Mouse (Mus musculus): Measurements from ENCODE around the gene Hjurp. TPM values are rescaled to one million over a fixed set of nuclear protein-coding genes. Genes with fewer than 3 reads are reported as not detected.
"Not testable (repeated sequence)": the region's sequence is repeated elsewhere in the genome, so short reads cannot be mapped to it uniquely, and the experiment has no call there.

The Hjurp gene
- polyA plus RNA-seq, 1 experiment from 2014 or later, result 118 TPM

DNA sequence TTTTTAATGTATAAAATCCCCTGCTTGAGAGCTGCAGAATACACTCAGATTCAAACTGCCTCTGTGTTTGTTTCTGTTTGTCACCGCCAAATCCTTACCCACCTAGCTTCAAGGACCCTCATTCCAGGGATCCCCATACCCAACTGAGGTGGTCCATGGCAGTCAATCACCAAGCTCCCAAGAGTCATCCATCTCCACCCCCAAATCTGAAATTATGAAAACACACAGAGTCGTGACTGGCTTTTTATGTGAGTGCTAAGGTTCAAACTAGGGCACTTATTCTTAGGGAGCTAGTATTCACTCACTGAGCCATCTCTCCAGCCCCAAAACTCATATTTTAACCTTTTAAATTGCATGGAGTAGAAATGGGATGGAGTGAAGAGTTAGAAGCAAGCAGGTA is 52.1 kb downstream of the Hjurp start:
- not testable (repeated sequence) for ATAC-seq (replicated peaks; ENCODE audit: insufficient number of reproducible peaks, low FRiP score, low TSS enrichment); H3K36me3 ChIP-seq (ENCODE audit: control insufficient read depth, insufficient read depth, low read length); H3K4me2 ChIP-seq; H3K27ac ChIP-seq (ENCODE audit: low read depth, low read length); H3K4me1 ChIP-seq (ENCODE audit: control insufficient read depth, insufficient read depth, low read length); H3K4me3 ChIP-seq (ENCODE audit: low read depth, low read length); H3K9ac ChIP-seq (ENCODE audit: low read depth, low read length); H3K27me3 ChIP-seq (ENCODE audit: control insufficient read depth, insufficient read depth, low read length)
- 49% methylated on average over 2 of the region's 2 CpGs for WGBS (ENCODE audit: insufficient replicate concordance)
- H3K9me3 ChIP-seq (replicated peaks; ENCODE audit: control insufficient read depth, low read length), result peaks cover 52% of the 10 kb centered on the region

GRCm38 (mm10) chr1:88224029-88224776 is 53.2 kb downstream of the Hjurp start:
- Histone ChIP-seq H3K36me3 (ENCODE audit: control insufficient read depth, insufficient read depth, low read length) (no peaks in the 10 kb centered on the region), H3K9ac (ENCODE audit: low read depth, low read length) (no peak overlapping the region), H3K9me3 (replicated peaks; ENCODE audit: control insufficient read depth, low read length) (peaks cover 41% of the 10 kb centered on the region), H3K27me3 (ENCODE audit: control insufficient read depth, insufficient read depth, low read length) (no peaks in the 10 kb centered on the region), H3K27ac (ENCODE audit: low read depth, low read length) (no peak overlapping the region), H3K4me2 (no peak overlapping the region), H3K4me3 (ENCODE audit: low read depth, low read length) (no peak overlapping the region), H3K4me1 (ENCODE audit: control insufficient read depth, insufficient read depth, low read length) (no peaks in the 10 kb centered on the region)
- ATAC-seq (replicated peaks; ENCODE audit: insufficient number of reproducible peaks, low FRiP score, low TSS enrichment), result no peak
- 71% methylated on average over 2 of the region's 2 CpGs for whole genome bisulfite sequencing (ENCODE audit: insufficient replicate concordance)

DNA sequence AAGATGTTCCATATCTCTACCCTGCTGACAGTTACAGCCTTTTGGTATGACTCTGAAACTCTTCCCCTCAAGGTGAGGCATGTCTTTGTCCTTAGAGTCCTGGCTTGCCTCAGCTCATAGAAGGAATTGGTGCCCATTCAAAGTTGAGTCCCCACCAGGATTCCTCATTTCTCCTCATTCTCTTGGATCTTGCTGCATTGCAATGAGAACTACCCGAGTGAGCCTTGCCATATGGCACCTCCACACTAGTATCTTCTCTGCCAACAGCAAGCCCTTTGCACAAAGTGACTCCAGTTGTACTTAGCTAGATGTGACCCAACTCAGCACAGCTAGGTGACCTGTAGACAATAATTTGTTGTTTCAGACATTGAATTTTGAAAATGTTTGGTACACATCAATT is 53.8 kb downstream of the Hjurp start:
- Histone ChIP-seq H3K4me2 (no peak overlapping the region), H3K9me3 (replicated peaks; ENCODE audit: control insufficient read depth, low read length) (peaks cover 35% of the 10 kb centered on the region), H3K27ac (ENCODE audit: low read depth, low read length) (no peak overlapping the region), H3K4me1 (ENCODE audit: control insufficient read depth, insufficient read depth, low read length) (no peaks in the 10 kb centered on the region), H3K9ac (ENCODE audit: low read depth, low read length) (no peak overlapping the region), H3K4me3 (ENCODE audit: low read depth, low read length) (no peak overlapping the region), H3K27me3 (ENCODE audit: control insufficient read depth, insufficient read depth, low read length) (no peaks in the 10 kb centered on the region), H3K36me3 (ENCODE audit: control insufficient read depth, insufficient read depth, low read length) (no peaks in the 10 kb centered on the region)
- no peak for ATAC-seq (replicated peaks; ENCODE audit: insufficient number of reproducible peaks, low FRiP score, low TSS enrichment)
- 47% methylated on average over 1 of the region's 1 CpGs for WGBS (ENCODE audit: insufficient replicate concordance)

DNA sequence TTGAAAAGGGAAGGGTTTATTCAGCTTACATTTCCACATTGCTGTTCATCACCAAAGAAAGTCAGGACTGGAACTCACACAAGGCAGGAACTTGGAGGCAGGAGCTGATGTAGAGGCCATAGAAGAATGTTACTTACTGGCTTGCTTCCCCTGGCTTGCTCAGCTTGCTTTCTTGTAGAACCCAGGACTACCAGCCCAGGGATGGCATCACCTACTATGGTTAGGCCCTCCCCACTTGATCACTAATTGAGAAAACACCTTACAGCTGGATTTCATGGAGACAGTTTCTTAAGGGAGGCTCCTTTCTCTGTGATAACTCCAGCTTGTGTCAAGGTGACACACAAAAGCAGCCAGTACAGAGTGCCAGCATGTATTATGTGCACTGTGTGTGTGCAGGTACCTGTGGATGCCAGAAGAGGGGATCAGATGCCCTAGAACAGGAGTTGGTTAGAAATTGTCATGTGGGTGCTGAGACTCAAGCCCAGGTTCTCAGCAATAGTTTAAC is 54.4 kb downstream of the Hjurp start:
- H3K9me3 ChIP-seq (replicated peaks; ENCODE audit: control insufficient read depth, low read length), result peaks cover 29% of the 10 kb centered on the region
- H3K4me1 ChIP-seq (ENCODE audit: control insufficient read depth, insufficient read depth, low read length); H3K9ac ChIP-seq (ENCODE audit: low read depth, low read length); ATAC-seq (replicated peaks; ENCODE audit: insufficient number of reproducible peaks, low FRiP score, low TSS enrichment); H3K27me3 ChIP-seq (ENCODE audit: control insufficient read depth, insufficient read depth, low read length); H3K27ac ChIP-seq (ENCODE audit: low read depth, low read length); H3K36me3 ChIP-seq (ENCODE audit: control insufficient read depth, insufficient read depth, low read length); H3K4me2 ChIP-seq; H3K4me3 ChIP-seq (ENCODE audit: low read depth, low read length): not testable (repeated sequence)

DNA sequence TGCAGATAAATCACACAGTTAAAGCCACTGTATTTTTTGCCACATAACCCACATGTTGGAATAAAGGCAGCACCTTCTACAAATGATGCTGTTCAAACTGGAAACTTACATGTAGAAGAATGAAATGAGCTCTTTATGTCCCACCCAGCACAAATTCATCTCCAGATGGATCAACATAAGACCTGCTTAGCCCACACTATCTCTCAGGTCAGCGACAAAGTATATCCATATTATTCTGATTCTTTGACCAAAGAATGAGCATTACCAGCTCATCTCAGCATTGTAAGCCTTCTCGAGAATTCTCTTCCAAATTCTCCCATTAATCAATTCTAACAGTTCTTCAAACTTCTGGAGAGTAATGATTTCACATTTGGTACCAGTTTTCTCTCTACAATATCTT is 55.2 kb downstream of the Hjurp start:
- Histone ChIP-seq H3K27me3 (ENCODE audit: control insufficient read depth, insufficient read depth, low read length) (no peaks in the 10 kb centered on the region), H3K36me3 (ENCODE audit: control insufficient read depth, insufficient read depth, low read length) (no peaks in the 10 kb centered on the region), H3K4me2 (no peak overlapping the region), H3K4me1 (ENCODE audit: control insufficient read depth, insufficient read depth, low read length) (no peaks in the 10 kb centered on the region), H3K27ac (ENCODE audit: low read depth, low read length) (no peak overlapping the region), H3K9me3 (replicated peaks; ENCODE audit: control insufficient read depth, low read length) (peaks cover 26% of the 10 kb centered on the region), H3K4me3 (ENCODE audit: low read depth, low read length) (no peak overlapping the region), H3K9ac (ENCODE audit: low read depth, low read length) (no peak overlapping the region)
- ATAC-seq (replicated peaks; ENCODE audit: insufficient number of reproducible peaks, low FRiP score, low TSS enrichment), result no peak
- 38% methylated on average over 2 of the region's 2 CpGs for WGBS (ENCODE audit: insufficient replicate concordance)

DNA sequence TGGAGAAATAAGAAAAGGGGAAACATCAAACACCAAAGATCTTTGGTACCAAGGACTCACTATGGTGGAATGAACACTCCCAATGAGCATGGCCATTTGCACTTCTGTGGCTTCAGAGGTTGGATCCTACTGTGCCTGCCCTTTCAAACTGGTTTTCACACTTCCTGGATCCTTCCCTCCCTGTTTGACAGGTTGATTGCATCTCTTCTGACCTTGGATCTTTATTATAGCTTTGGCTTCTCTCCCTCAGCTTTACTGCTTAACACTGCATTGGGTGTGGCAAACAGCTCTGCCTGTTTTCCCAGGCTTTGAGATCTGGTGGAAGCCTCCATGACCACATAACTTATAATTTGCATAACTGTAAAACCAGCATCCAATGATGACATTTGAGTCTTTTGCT is 57.1 kb downstream of the Hjurp start:
- no peaks in the 10 kb centered on the region for H3K36me3 ChIP-seq (ENCODE audit: control insufficient read depth, insufficient read depth, low read length)
- no peak overlapping the region for H3K4me3 ChIP-seq (ENCODE audit: low read depth, low read length)
- H3K9ac ChIP-seq (ENCODE audit: low read depth, low read length), result no peak overlapping the region
- no peaks in the 10 kb centered on the region for H3K4me1 ChIP-seq (ENCODE audit: control insufficient read depth, insufficient read depth, low read length)
- no peak overlapping the region for H3K4me2 ChIP-seq
- H3K27me3 ChIP-seq (ENCODE audit: control insufficient read depth, insufficient read depth, low read length), result no peaks in the 10 kb centered on the region
- H3K9me3 ChIP-seq (replicated peaks; ENCODE audit: control insufficient read depth, low read length), result peaks cover 25% of the 10 kb centered on the region
- no peak for ATAC-seq (replicated peaks; ENCODE audit: insufficient number of reproducible peaks, low FRiP score, low TSS enrichment)
- no peak overlapping the region for H3K27ac ChIP-seq (ENCODE audit: low read depth, low read length)

DNA sequence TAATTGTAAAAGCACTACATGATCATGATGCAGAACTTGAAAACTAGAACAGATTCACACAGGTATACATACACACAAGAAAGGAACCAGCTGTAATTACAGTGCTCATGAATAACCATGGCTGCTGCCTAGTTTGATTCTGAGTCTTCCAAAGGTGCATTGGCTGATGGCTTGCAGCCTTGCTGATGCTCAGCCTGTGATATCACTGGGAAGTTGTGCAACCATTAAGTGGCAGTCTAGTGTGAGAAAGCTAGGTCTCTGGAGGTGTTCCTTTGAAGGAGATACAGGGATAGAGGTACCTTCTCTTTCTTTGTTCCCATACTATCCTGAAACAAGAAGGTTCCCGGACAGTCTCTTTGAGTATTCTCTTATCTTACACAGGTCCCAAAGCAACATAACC is 58.4 kb downstream of the Hjurp start:
- Histone ChIP-seq H3K27ac (ENCODE audit: low read depth, low read length) (no peak overlapping the region), H3K9me3 (replicated peaks; ENCODE audit: control insufficient read depth, low read length) (peaks cover 34% of the 10 kb centered on the region), H3K4me3 (ENCODE audit: low read depth, low read length) (no peak overlapping the region), H3K4me1 (ENCODE audit: control insufficient read depth, insufficient read depth, low read length) (no peaks in the 10 kb centered on the region), H3K4me2 (no peak overlapping the region), H3K36me3 (ENCODE audit: control insufficient read depth, insufficient read depth, low read length) (no peaks in the 10 kb centered on the region), H3K27me3 (ENCODE audit: control insufficient read depth, insufficient read depth, low read length) (no peaks in the 10 kb centered on the region), H3K9ac (ENCODE audit: low read depth, low read length) (no peak overlapping the region)
- no peak for ATAC-seq (replicated peaks; ENCODE audit: insufficient number of reproducible peaks, low FRiP score, low TSS enrichment)
- 18% methylated on average over 1 of the region's 1 CpGs for WGBS (ENCODE audit: insufficient replicate concordance)

- no peaks in the 10 kb centered on the region for H3K36me3 ChIP-seq (ENCODE audit: control insufficient read depth, insufficient read depth, low read length)
- H3K4me1 ChIP-seq (ENCODE audit: control insufficient read depth, insufficient read depth, low read length), result no peaks in the 10 kb centered on the region
- H3K4me2 ChIP-seq, result no peak overlapping the region
- no peak for ATAC-seq (replicated peaks; ENCODE audit: insufficient number of reproducible peaks, low FRiP score, low TSS enrichment)
- no peak overlapping the region for H3K9ac ChIP-seq (ENCODE audit: low read depth, low read length)
- no peak overlapping the region for H3K27ac ChIP-seq (ENCODE audit: low read depth, low read length)
- peaks cover 39% of the 10 kb centered on the region for H3K9me3 ChIP-seq (replicated peaks; ENCODE audit: control insufficient read depth, low read length)
- 49% methylated on average over 4 of the region's 4 CpGs for WGBS (ENCODE audit: insufficient replicate concordance)
- no peaks in the 10 kb centered on the region for H3K27me3 ChIP-seq (ENCODE audit: control insufficient read depth, insufficient read depth, low read length)
- no peak overlapping the region for H3K4me3 ChIP-seq (ENCODE audit: low read depth, low read length)
Measured at GRCm38 (mm10) chr1:88218591-88218990, 58.8 kb downstream of the Hjurp start.

- Histone ChIP-seq H3K4me2 (no peak overlapping the region), H3K4me1 (ENCODE audit: control insufficient read depth, insufficient read depth, low read length) (no peaks in the 10 kb centered on the region), H3K9me3 (replicated peaks; ENCODE audit: control insufficient read depth, low read length) (peaks cover 44% of the 10 kb centered on the region), H3K27ac (ENCODE audit: low read depth, low read length) (no peak overlapping the region), H3K9ac (ENCODE audit: low read depth, low read length) (no peak overlapping the region), H3K27me3 (ENCODE audit: control insufficient read depth, insufficient read depth, low read length) (no peaks in the 10 kb centered on the region), H3K36me3 (ENCODE audit: control insufficient read depth, insufficient read depth, low read length) (no peaks in the 10 kb centered on the region), H3K4me3 (ENCODE audit: low read depth, low read length) (no peak overlapping the region)
- no peak for ATAC-seq (replicated peaks; ENCODE audit: insufficient number of reproducible peaks, low FRiP score, low TSS enrichment)
- WGBS (ENCODE audit: insufficient replicate concordance), result 68% methylated on average over 9 of the region's 9 CpGs
Measured at GRCm38 (mm10) chr1:88218051-88218450, 59.4 kb downstream of the Hjurp start.
